Mouse (Mus musculus): ENCODE data around the gene Spsb1.

GRCm38 (mm10) chr4:149952201-149952600 is 2.6 kb downstream of the Spsb1 start:
- TF ChIP-seq USF1 (IDR thresholded peaks at IDR 0.05; ENCODE audit: low read depth) = no peak
- no peak for TF ChIP-seq CTCF (IDR thresholded peaks at IDR 0.05; ENCODE audit: control insufficient read depth, insufficient read depth, insufficient read length)
- no peak for TF ChIP-seq MYOD1 (IDR thresholded peaks at IDR 0.05; ENCODE audit: control insufficient read depth, insufficient read length, low read depth)
- TF ChIP-seq MYOG (IDR thresholded peaks at IDR 0.05; ENCODE audit: control insufficient read depth, extremely low read depth, insufficient read length) = no peak
- no peak for TF ChIP-seq CEBPB (IDR thresholded peaks at IDR 0.05; ENCODE audit: low read depth)
- no peak for TF ChIP-seq MAX (IDR thresholded peaks at IDR 0.05)
